Mouse (Mus musculus): ENCODE results near the gene Zfp938.
A peak's percentile ranks its signal among the peaks of the same experiment; 100 is the strongest.

The Zfp938 gene

GRCm38 (mm10) chr10:82240742-82241400 is at the start of gene Zfp938:
Gene Zfp938 (minus strand): TSS chr10:82241280.
- DNase-seq (ENCODE audit: low read depth, low spot score) = peak; percentile 90

- DNase-seq (ENCODE audit: low read depth, low spot score) = no peak
These were observed 16.3 kb upstream of the Zfp938 start for GRCm38 (mm10) chr10:82257331-82257730.

DNA sequence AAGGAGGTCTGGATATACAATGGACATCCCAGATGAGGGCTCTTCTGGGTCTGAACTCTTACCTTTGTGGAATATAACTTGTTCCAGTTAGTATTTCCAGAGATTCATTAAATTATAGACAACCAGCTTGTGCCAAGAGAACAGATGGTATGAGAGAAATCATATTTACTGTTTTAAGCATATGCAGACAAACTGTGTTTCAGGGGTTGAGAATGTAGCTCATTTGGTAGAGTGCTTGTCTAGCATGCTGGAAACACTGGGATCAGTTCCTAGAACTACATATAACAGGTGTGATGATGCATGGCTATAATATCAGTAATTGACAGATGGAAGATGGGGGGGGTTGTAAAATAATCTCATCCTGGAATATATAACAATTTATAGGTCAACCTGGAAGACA is 3.9 kb upstream of the Zfp938 start:
- no peak for DNase-seq (ENCODE audit: low read depth, low spot score)

GRCm38 (mm10) chr10:82241401-82241788 is 315 bp upstream of the Zfp938 start:
- no peak for DNase-seq (ENCODE audit: low read depth, low spot score)

DNA sequence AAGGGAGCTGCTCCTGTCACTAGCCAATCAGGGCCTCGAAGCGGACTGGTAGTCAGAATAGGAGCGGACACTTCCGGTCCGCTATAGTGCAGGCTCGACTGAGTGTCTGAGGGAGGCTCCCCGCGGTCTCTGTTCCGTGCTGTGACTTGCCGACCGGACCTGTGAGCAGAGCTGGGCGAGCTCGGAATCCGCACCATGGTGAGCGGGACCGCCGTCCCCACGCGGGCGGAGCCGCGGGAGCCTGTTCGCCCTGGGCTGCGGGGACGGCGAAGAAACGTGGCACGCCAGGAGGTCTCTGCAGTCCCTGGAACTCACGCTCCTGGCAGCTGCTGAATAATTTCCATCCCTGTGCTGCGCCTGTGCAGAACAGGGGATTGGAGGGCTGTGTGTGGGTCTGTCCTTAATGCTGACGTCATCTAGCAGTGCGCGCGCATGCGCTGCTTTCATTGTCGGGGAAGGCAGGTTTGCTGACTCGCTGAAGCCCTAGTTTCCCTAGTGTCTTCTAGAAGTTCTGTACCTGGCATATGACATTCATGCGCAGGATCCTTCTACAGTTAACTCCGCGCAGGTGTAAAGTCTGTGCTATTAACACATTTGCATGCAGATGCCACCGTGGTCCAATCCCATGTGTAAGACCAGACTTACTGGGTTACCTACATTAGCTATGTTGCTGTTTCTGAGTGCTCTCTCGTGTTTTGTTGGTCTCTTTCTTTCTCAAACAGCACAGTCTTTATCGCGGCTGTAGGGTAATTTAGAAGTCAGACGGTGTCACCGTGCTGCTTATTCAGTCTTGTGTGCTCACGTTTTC is 62.6 kb downstream of the Zfp938 start:
- peak; percentile 97 for DNase-seq (ENCODE audit: low read depth, low spot score)

Data from mesoderm, embryonic 11.5 days (tissue).